29 mouse cellular contexts compared by ENCODE assay signal in the genomic region with DNA sequence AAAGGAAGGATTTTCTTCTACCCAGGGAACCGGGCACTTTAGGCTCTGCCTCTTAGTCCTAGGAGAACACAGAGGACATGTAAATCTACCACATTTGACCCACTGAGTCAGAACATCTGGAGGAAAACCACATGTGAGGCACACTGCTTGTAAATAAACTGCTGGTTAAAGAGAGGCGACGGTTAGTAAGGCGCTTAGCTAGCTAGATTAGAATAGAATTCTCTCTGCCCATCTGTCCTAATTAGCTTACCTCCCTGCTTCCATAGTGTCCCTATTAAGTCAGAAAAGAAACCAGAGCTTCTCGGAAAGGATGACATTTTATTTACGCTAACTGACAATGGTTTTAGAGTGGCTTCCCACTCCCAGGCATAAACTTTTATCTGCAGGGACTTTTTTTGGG. TPM values are rescaled to one million over a fixed set of nuclear protein-coding genes. Genes with fewer than 3 reads are reported as not detected.
DNase-seq lines count a peak whose midpoint lies in the region; ATAC-seq and TF ChIP-seq lines count a peak whose summit lies in the region.
"Had no signal": no experiment of that assay in that cellular context is flagged by ENCODE, and none has a peak within 500 bp of the region (broad histone marks: within the 10 kb centered on the region; RNA-seq: fewer than 3 reads in every experiment).

A gene (plus strand): TSS at position 263 of the 400 bp plus-strand sequence.

- no peak within 1 kb of the TSS for H3K4me3 ChIP-seq in intestine, embryonic 14.5 days (ENCODE audit: low read depth, low read length)
- H3K4me3 ChIP-seq in intestine, postnatal 0 days (ENCODE audit: low read depth, low read length), result no peak within 1 kb of the TSS
- H3K4me3 ChIP-seq in midbrain, embryonic 16.5 days (ENCODE audit: low read depth, low read length), result no peak within 1 kb of the TSS
- H3K4me3 ChIP-seq: embryonic facial prominence, embryonic 13.5 days; embryonic facial prominence, embryonic 15.5 days; erythroblast, embryonic 14.5 days; forebrain, embryonic 10.5 days; forebrain, embryonic 12.5 days had no signal

- 0 out of 2 replicates have a peak within 1 kb of the TSS, but pooled peaks have one; percentile 16 for H3K27ac ChIP-seq in intestine, embryonic 14.5 days (ENCODE audit: low read depth)
- no peak within 1 kb of the TSS for H3K27ac ChIP-seq in intestine, postnatal 0 days (ENCODE audit: low read depth, low read length)
- no peak within 1 kb of the TSS for H3K27ac ChIP-seq in midbrain, embryonic 16.5 days (ENCODE audit: low read length)
- H3K27ac ChIP-seq: embryonic facial prominence, embryonic 13.5 days; embryonic facial prominence, embryonic 15.5 days; forebrain, embryonic 10.5 days; forebrain, embryonic 12.5 days had no signal

- DNase-seq in intestine, embryonic 14.5 days (ENCODE audit: low spot score), result no peak
- DNase-seq in retina, postnatal 1 day, result peak; percentile 59
- no peak for DNase-seq in adrenal gland, postnatal 4 days (ENCODE audit: low spot score in 2 of 2)
- DNase-seq: adrenal gland, adult 8-10 months; adrenal gland, postnatal 14 days; adrenal gland, postnatal 36 days; B cell, adult 2 months; cerebellum, adult 11 months; cerebellum, adult 18-20 months; cerebellum, adult 8-10 months; cerebellum, adult 9-11 months; cerebellum, postnatal 14 days; cerebellum, postnatal 36 days had no signal

- 36% methylated on average over 6 of the region's 6 CpGs for WGBS in intestine, embryonic 14.5 days
- WGBS in intestine, postnatal 0 days, result 60% methylated on average over 6 of the region's 6 CpGs
- 54% methylated on average over 6 of the region's 6 CpGs for WGBS in midbrain, embryonic 16.5 days

- no peaks in the 10 kb centered on the region for H3K36me3 ChIP-seq in intestine, embryonic 14.5 days (ENCODE audit: control insufficient read depth, insufficient read depth, low read length)
- no peaks in the 10 kb centered on the region for H3K36me3 ChIP-seq in intestine, postnatal 0 days (ENCODE audit: control insufficient read depth, insufficient read depth)
- H3K36me3 ChIP-seq in midbrain, embryonic 16.5 days (ENCODE audit: control insufficient read depth, insufficient read depth, low read length), result no peaks in the 10 kb centered on the region
- H3K36me3 ChIP-seq: embryonic facial prominence, embryonic 15.5 days; forebrain, embryonic 10.5 days; forebrain, embryonic 12.5 days; G1E had no signal

- H3K9ac ChIP-seq in intestine, embryonic 14.5 days (ENCODE audit: low read length), result no peak within 1 kb of the TSS
- no peak within 1 kb of the TSS for H3K9ac ChIP-seq in intestine, postnatal 0 days (ENCODE audit: low read depth, low read length)
- H3K9ac ChIP-seq in midbrain, embryonic 16.5 days (ENCODE audit: low read depth, low read length), result no peak within 1 kb of the TSS
- H3K9ac ChIP-seq: embryonic facial prominence, embryonic 13.5 days; embryonic facial prominence, embryonic 15.5 days; forebrain, embryonic 12.5 days had no signal

- H3K9me3 ChIP-seq in intestine, embryonic 14.5 days (ENCODE audit: control insufficient read depth, low read length), result no peaks in the 10 kb centered on the region
- H3K9me3 ChIP-seq in intestine, postnatal 0 days (ENCODE audit: control insufficient read depth), result no peaks in the 10 kb centered on the region
- no peaks in the 10 kb centered on the region for H3K9me3 ChIP-seq in midbrain, embryonic 16.5 days (replicated peaks; ENCODE audit: control insufficient read depth, low read length, poor library complexity, severe bottlenecking)
- H3K9me3 ChIP-seq: embryonic facial prominence, embryonic 13.5 days; embryonic facial prominence, embryonic 15.5 days; forebrain, embryonic 10.5 days; forebrain, embryonic 12.5 days; G1E had no signal

- no peak for TF ChIP-seq CTCF in intestine, postnatal 0 days (IDR thresholded peaks at IDR 0.05; ENCODE audit: low read depth)

- H3K27me3 ChIP-seq in intestine, embryonic 14.5 days (replicated peaks; ENCODE audit: control insufficient read depth, insufficient read depth, low read length), result no peaks in the 10 kb centered on the region
- H3K27me3 ChIP-seq in intestine, postnatal 0 days (replicated peaks; ENCODE audit: control insufficient read depth, insufficient read depth, low read length), result no peaks in the 10 kb centered on the region
- H3K27me3 ChIP-seq in midbrain, embryonic 16.5 days (ENCODE audit: control insufficient read depth, insufficient read depth, low read depth, low read length), result no peaks in the 10 kb centered on the region
- H3K27me3 ChIP-seq: CH12.LX; embryonic facial prominence, embryonic 13.5 days; embryonic facial prominence, embryonic 15.5 days; forebrain, embryonic 12.5 days; Patski had no signal

- peaks cover 3% of the 10 kb centered on the region; the same call in 1 of the 2 replicates for H3K4me1 ChIP-seq in intestine, embryonic 14.5 days (replicated peaks; ENCODE audit: control insufficient read depth, insufficient read depth, low read length)
- no peaks in the 10 kb centered on the region for H3K4me1 ChIP-seq in intestine, postnatal 0 days (replicated peaks; ENCODE audit: control insufficient read depth, insufficient read depth, low read length)
- H3K4me1 ChIP-seq in midbrain, embryonic 16.5 days (ENCODE audit: control insufficient read depth, insufficient read depth, low read length), result no peaks in the 10 kb centered on the region
- H3K4me1 ChIP-seq: embryonic facial prominence, embryonic 15.5 days; forebrain, embryonic 10.5 days; forebrain, embryonic 12.5 days had no signal

- H3K4me2 ChIP-seq in intestine, embryonic 14.5 days (ENCODE audit: low read length), result no peak within 1 kb of the TSS
- H3K4me2 ChIP-seq in intestine, postnatal 0 days (replicated peaks; ENCODE audit: low read depth), result no peak within 1 kb of the TSS
- no peak within 1 kb of the TSS for H3K4me2 ChIP-seq in midbrain, embryonic 16.5 days (ENCODE audit: low read length)
- H3K4me2 ChIP-seq: embryonic facial prominence, embryonic 13.5 days; embryonic facial prominence, embryonic 15.5 days; forebrain, embryonic 12.5 days had no signal

- no peak for ATAC-seq in intestine, embryonic 14.5 days (replicated peaks; ENCODE audit: low FRiP score, low TSS enrichment, low read depth)
- no peak for ATAC-seq in intestine, postnatal 0 days
- no peak for ATAC-seq in midbrain, embryonic 16.5 days
- ATAC-seq: activated CD4-positive, CD25-positive, alpha-beta regulatory T cell, adult 4 months; CD4-positive, CD25-positive, alpha-beta regulatory T cell, adult 4 months; forebrain, embryonic 14.5 days; forebrain, embryonic 16.5 days; Patski had no signal

RNA-seq across cellular contexts. Expression of the gene that starts here (rescaled TPM):
- 0.05 and 0.24 TPM in 2 replicates for polyA plus RNA-seq in intestine, embryonic 14.5 days (2014; fragmentation: Nextera tagmentation; extraction: Ambion mirVana)
- polyA plus RNA-seq in intestine, postnatal 0 days (2015; fragmentation: Nextera tagmentation; extraction: Ambion mirVana), result 0.07 and 0.08 TPM in 2 replicates
- polyA plus RNA-seq in midbrain, embryonic 16.5 days (2015; fragmentation: Nextera tagmentation; extraction: Ambion mirVana), result 0.11 and 0.16 TPM in 2 replicates
- under 1 TPM; 0.28 to 0.42 TPM for total RNA-seq in adrenal gland, postnatal 4 days (2021)
- total RNA-seq: common myeloid progenitor, adult 5-6 weeks had no signal
- polyA plus RNA-seq: embryonic facial prominence, embryonic 11.5 days; G1E had no signal
